Mouse (Mus musculus) stomach, postnatal 0 days (tissue): Measurements from ENCODE around the gene Ckmt2.

Experiments used
- CTCF ChIP-seq: IDR thresholded peaks from 2 replicates; pipeline ENCODE4 v1.5.1; 2016; ENCODE audit warnings: antibody characterized with exemption, low read depth, mild to moderate bottlenecking, moderate library complexity
- EP300 ChIP-seq: optimal IDR thresholded peaks from 2 replicates; pipeline ENCODE3; 2016; ENCODE audit warnings: antibody characterized with exemption

GRCm38 (mm10) chr13:91884714-91885386, 8.2 kb upstream of the Ckmt2 start:
- no peak for TF ChIP-seq EP300
- no peak for TF ChIP-seq CTCF
